In genomic region chr6:29667266-29667665, GRCm38 (mm10) we compare ENCODE assay signal across 23 mouse cellular contexts.
"Had no signal": no experiment of that assay in that cellular context is flagged by ENCODE, and none has a peak within 500 bp of the region (broad histone marks: within the 10 kb centered on the region; RNA-seq: fewer than 3 reads in every experiment).

No protein-coding gene starts in this region.

- H3K4me1 ChIP-seq: heart, embryonic 10.5 days; hindbrain, embryonic 12.5 days; intestine, embryonic 15.5 days; limb, embryonic 13.5 days; limb, embryonic 15.5 days; liver, embryonic 12.5 days had no signal

- ATAC-seq: forebrain, embryonic 16.5 days; hindbrain, embryonic 16.5 days; inflammation-experienced regulatory T-cells, adult 6 months; intestine, embryonic 15.5 days; intestine, postnatal 0 days; liver, embryonic 12.5 days had no signal

- DNase-seq: gastrocnemius, adult 2 months; gastrocnemius, postnatal 10 days; gastrocnemius, postnatal 25 days; heart, adult 18-20 months; heart, postnatal 10 days; heart, postnatal 4 days; layer of hippocampus, adult 9-11 months; layer of hippocampus, postnatal 36 days; left cerebral cortex, postnatal 4 days had no signal

- H3K4me3 ChIP-seq: gastrocnemius, adult 2 months; heart, embryonic 10.5 days; heart, embryonic 12.5 days; hindbrain, embryonic 10.5 days; hindbrain, embryonic 12.5 days; intestine, embryonic 15.5 days; limb, embryonic 13.5 days; limb, embryonic 15.5 days; liver, embryonic 12.5 days had no signal

- H3K36me3 ChIP-seq: heart, embryonic 10.5 days; heart, embryonic 12.5 days; hindbrain, embryonic 10.5 days; hindbrain, embryonic 12.5 days; intestine, embryonic 15.5 days; limb, embryonic 13.5 days; limb, embryonic 15.5 days; liver, embryonic 12.5 days had no signal

- H3K27ac ChIP-seq: gastrocnemius, adult 2 months; heart, embryonic 10.5 days; hindbrain, embryonic 10.5 days; hindbrain, embryonic 12.5 days; hindbrain, embryonic 14.5 days; intestine, embryonic 15.5 days; limb, embryonic 13.5 days; limb, embryonic 15.5 days; liver, embryonic 12.5 days; liver, embryonic 14.5 days had no signal

- H3K9ac ChIP-seq: heart, embryonic 12.5 days; hindbrain, embryonic 12.5 days; hindbrain, embryonic 14.5 days; intestine, embryonic 15.5 days; limb, embryonic 13.5 days; limb, embryonic 15.5 days; liver, embryonic 12.5 days; liver, embryonic 14.5 days had no signal

- H3K4me2 ChIP-seq: heart, embryonic 12.5 days; hindbrain, embryonic 12.5 days; hindbrain, embryonic 14.5 days; intestine, embryonic 15.5 days; limb, embryonic 13.5 days; limb, embryonic 15.5 days; liver, embryonic 12.5 days had no signal

- H3K9me3 ChIP-seq: heart, embryonic 10.5 days; heart, embryonic 12.5 days; hindbrain, embryonic 10.5 days; hindbrain, embryonic 12.5 days; intestine, embryonic 15.5 days; limb, embryonic 13.5 days; limb, embryonic 15.5 days; liver, embryonic 12.5 days had no signal

- H3K27me3 ChIP-seq: heart, embryonic 12.5 days; hindbrain, embryonic 12.5 days; intestine, embryonic 15.5 days; limb, embryonic 13.5 days; limb, embryonic 15.5 days had no signal
